Mouse (Mus musculus) neural tube, embryonic 12.5 days (tissue): ENCODE measurements around the gene Setd7. TPM values are rescaled to one million over a fixed set of nuclear protein-coding genes. Genes with fewer than 3 reads are reported as not detected.
"Not testable (repeated sequence)": the region's sequence is repeated elsewhere in the genome, so short reads cannot be mapped to it uniquely, and the experiment has no call there.

ENCODE experiments used
- ATAC-seq: fragments of 200-750 bp; cut with Nextera tagmentation; 2 replicates; pipeline ENCODE4 v1.8.0; 2017; ENCODE audit warnings: low read depth, mild to moderate bottlenecking, moderate TSS enrichment, moderate library complexity; ENCODE audit not compliant: low FRiP score
- H3K27ac ChIP-seq: fragments of 300-500 bp; sonication (generic); 2 replicates; pipeline ENCODE4 v1.5.1; 2016
- H3K27me3 ChIP-seq: fragments of 300-500 bp; sonication (generic); replicated peaks from 2 replicates; pipeline ENCODE4 v1.6.1; 2016; ENCODE audit warnings: mild to moderate bottlenecking
- H3K36me3 ChIP-seq: fragments of 300-500 bp; sonication (generic); 2 replicates; pipeline ENCODE4 v1.6.1; 2016; ENCODE audit warnings: mild to moderate bottlenecking
- H3K4me1 ChIP-seq: fragments of 300-500 bp; sonication (generic); 2 replicates; pipeline ENCODE4 v1.6.1; 2016
- H3K4me2 ChIP-seq: fragments of 300-500 bp; sonication (generic); replicated peaks from 2 replicates; pipeline ENCODE4 v1.6.1; 2016; ENCODE audit warnings: mild to moderate bottlenecking
- H3K4me3 ChIP-seq: fragments of 300-500 bp; sonication (generic); 2 replicates; pipeline ENCODE4 v1.5.1; 2016
- H3K9ac ChIP-seq: fragments of 300-500 bp; sonication (generic); 2 replicates; pipeline ENCODE4 v1.6.1; 2016; ENCODE audit warnings: mild to moderate bottlenecking
- H3K9me3 ChIP-seq: fragments of 300-500 bp; sonication (generic); 2 replicates; pipeline ENCODE4 v1.6.1; 2016; ENCODE audit warnings: mild to moderate bottlenecking
- WGBS: fragments of 180-500 bp; shearing (Covaris S2); methylation state at CpG from one replicate; pipeline ENCODE4 v1.1.7; 2016; 5-methylcytosine and 5-hydroxymethylcytosine counted together
- polyA plus RNA-seq: library from polyadenylated mRNA; unstranded; fragments of >200 nt; fragmentation: Nextera tagmentation; extraction: Ambion mirVana; gene quantifications from 2 replicates; pipeline ENCODE4 v1.2.1, GENCODE M21; 2016

The Setd7 gene
- polyA plus RNA-seq, 1 experiment from 2014 or later, result 3.7 TPM

- Histone ChIP-seq H3K4me1 (no peaks in the 10 kb centered on the region), H3K27ac (no peak overlapping the region), H3K27me3 (no peaks in the 10 kb centered on the region), H3K4me2 (peak overlapping the region; percentile 35), H3K36me3 (no peaks in the 10 kb centered on the region), H3K9me3 (no peaks in the 10 kb centered on the region), H3K4me3 (no peak overlapping the region), H3K9ac (peak overlapping the region; percentile 5; the same call in 1 of the 2 replicates)
- WGBS, result 25% methylated on average over 18 of the region's 18 CpGs
- peak; percentile 88 for ATAC-seq
Observed at GRCm38 (mm10) chr3:51583574-51584391, 23.1 kb upstream of the Setd7 start.

- not testable (repeated sequence) for H3K4me1 ChIP-seq, H3K27me3 ChIP-seq, H3K27ac ChIP-seq, H3K9me3 ChIP-seq, ATAC-seq, H3K4me3 ChIP-seq, H3K9ac ChIP-seq, H3K4me2 ChIP-seq, H3K36me3 ChIP-seq
- 85% methylated on average over 4 of the region's 4 CpGs for WGBS
Observed at GRCm38 (mm10) chr3:51579243-51579642, 18.6 kb upstream of the Setd7 start.

- no peaks in the 10 kb centered on the region for H3K27me3 ChIP-seq
- H3K4me2 ChIP-seq, result no peak overlapping the region
- WGBS, result 85% methylated on average over 12 of the region's 12 CpGs
- no peaks in the 10 kb centered on the region for H3K4me1 ChIP-seq
- H3K9me3 ChIP-seq, result no peaks in the 10 kb centered on the region
- H3K27ac ChIP-seq, result no peak overlapping the region
- no peaks in the 10 kb centered on the region for H3K36me3 ChIP-seq
- no peak for ATAC-seq
- no peak overlapping the region for H3K9ac ChIP-seq
- H3K4me3 ChIP-seq, result no peak overlapping the region
Observed at GRCm38 (mm10) chr3:51577816-51578749, 17.4 kb upstream of the Setd7 start.

- H3K4me1 ChIP-seq, result no peaks in the 10 kb centered on the region
- no peak for ATAC-seq
- H3K36me3 ChIP-seq, result no peaks in the 10 kb centered on the region
- no peaks in the 10 kb centered on the region for H3K27me3 ChIP-seq
- 66% methylated on average over 11 of the region's 11 CpGs for WGBS
- H3K9ac ChIP-seq, result no peak overlapping the region
- no peak overlapping the region for H3K4me2 ChIP-seq
- no peak overlapping the region for H3K4me3 ChIP-seq
- no peak overlapping the region for H3K27ac ChIP-seq
- H3K9me3 ChIP-seq, result no peaks in the 10 kb centered on the region
Observed at GRCm38 (mm10) chr3:51577359-51577758, 16.7 kb upstream of the Setd7 start.

GRCm38 (mm10) chr3:51573915-51574314, 13.2 kb upstream of the Setd7 start:
- Histone ChIP-seq H3K27ac (no peak overlapping the region), H3K4me3 (no peak overlapping the region), H3K9me3 (no peaks in the 10 kb centered on the region), H3K27me3 (no peaks in the 10 kb centered on the region), H3K9ac (no peak overlapping the region), H3K4me1 (no peaks in the 10 kb centered on the region), H3K4me2 (no peak overlapping the region), H3K36me3 (no peaks in the 10 kb centered on the region)
- 83% methylated on average over 9 of the region's 9 CpGs for WGBS
- ATAC-seq, result no peak

- Histone ChIP-seq H3K4me2 (no peak overlapping the region), H3K27me3 (no peaks in the 10 kb centered on the region), H3K4me3 (no peak overlapping the region), H3K9me3 (no peaks in the 10 kb centered on the region), H3K9ac (no peak overlapping the region), H3K4me1 (no peaks in the 10 kb centered on the region), H3K27ac (no peak overlapping the region), H3K36me3 (no peaks in the 10 kb centered on the region)
- no peak for ATAC-seq
- 87% methylated on average over 4 of the region's 4 CpGs for WGBS
Observed at GRCm38 (mm10) chr3:51570200-51570599, 9.5 kb upstream of the Setd7 start.

- no peaks in the 10 kb centered on the region for H3K9me3 ChIP-seq
- H3K9ac ChIP-seq, result no peak overlapping the region
- no peak for ATAC-seq
- peaks cover 4% of the 10 kb centered on the region; the same call in 1 of the 2 replicates for H3K27me3 ChIP-seq
- H3K27ac ChIP-seq, result no peak overlapping the region
- H3K4me2 ChIP-seq, result peak overlapping the region; percentile 95; the same call in 1 of the 2 replicates
- H3K36me3 ChIP-seq, result no peaks in the 10 kb centered on the region
- H3K4me3 ChIP-seq, result no peak overlapping the region
- WGBS, result 76% methylated on average over 6 of the region's 6 CpGs
- peaks cover 7% of the 10 kb centered on the region for H3K4me1 ChIP-seq
Observed at GRCm38 (mm10) chr3:51561993-51562385, 1.3 kb upstream of the Setd7 start.

- Histone ChIP-seq H3K4me2 (peak overlapping the region; percentile 95), H3K4me3 (peak overlapping the region; percentile 80), H3K9ac (peak overlapping the region; percentile 95), H3K36me3 (no peaks in the 10 kb centered on the region), H3K9me3 (no peaks in the 10 kb centered on the region), H3K4me1 (peaks cover 7% of the 10 kb centered on the region), H3K27ac (peak overlapping the region; percentile 68), H3K27me3 (peaks cover 4% of the 10 kb centered on the region; the same call in 1 of the 2 replicates)
- 2% methylated on average over 32 of the region's 32 CpGs for WGBS
- peak; percentile 57 for ATAC-seq
Observed at GRCm38 (mm10) chr3:51561109-51561992, 672 bp upstream of the Setd7 start.

- peaks cover 4% of the 10 kb centered on the region; the same call in 1 of the 2 replicates for H3K27me3 ChIP-seq
- H3K36me3 ChIP-seq, result no peaks in the 10 kb centered on the region
- peak; percentile 74 for ATAC-seq
- under 1% methylated on average over 78 of the region's 80 CpGs for WGBS
- peak overlapping the region; percentile 95 for H3K9ac ChIP-seq
- peaks cover 11% of the 10 kb centered on the region for H3K4me1 ChIP-seq
- no peaks in the 10 kb centered on the region for H3K9me3 ChIP-seq
- peak overlapping the region; percentile 80 for H3K4me3 ChIP-seq
- peak overlapping the region; percentile 95 for H3K4me2 ChIP-seq
- H3K27ac ChIP-seq, result peak overlapping the region; percentile 68
Observed at GRCm38 (mm10) chr3:51559594-51560450, 857 bp downstream of the Setd7 start.

- H3K4me3 ChIP-seq, result no peak overlapping the region
- 85% methylated on average over 8 of the region's 8 CpGs for WGBS
- H3K4me1 ChIP-seq, result peaks cover 23% of the 10 kb centered on the region
- no peak overlapping the region for H3K4me2 ChIP-seq
- no peak overlapping the region for H3K9ac ChIP-seq
- ATAC-seq, result no peak
- H3K9me3 ChIP-seq, result no peaks in the 10 kb centered on the region
- no peaks in the 10 kb centered on the region for H3K36me3 ChIP-seq
- no peak overlapping the region for H3K27ac ChIP-seq
- H3K27me3 ChIP-seq, result no peaks in the 10 kb centered on the region
Observed at GRCm38 (mm10) chr3:51555583-51555982, 5.1 kb downstream of the Setd7 start.

- Histone ChIP-seq H3K4me3 (no peak overlapping the region), H3K9ac (no peak overlapping the region), H3K27ac (no peak overlapping the region), H3K4me1 (peaks cover 23% of the 10 kb centered on the region), H3K36me3 (peaks cover 4% of the 10 kb centered on the region; the same call in 1 of the 2 replicates), H3K27me3 (no peaks in the 10 kb centered on the region), H3K4me2 (no peak overlapping the region), H3K9me3 (no peaks in the 10 kb centered on the region)
- no peak for ATAC-seq
- WGBS, result 85% methylated on average over 4 of the region's 4 CpGs
Observed at GRCm38 (mm10) chr3:51554836-51555235, 5.8 kb downstream of the Setd7 start.
